Mouse (Mus musculus) cerebellum, adult 11 months (tissue): ENCODE data around the gene Greb1.

Experiments used
- DNase-seq: peaks from one replicate; pipeline ENCODE4 v3.0.0; 2022

The Greb1 gene

GRCm38 (mm10) chr12:16630152-16630865 is 170.4 kb downstream of the Greb1 start:
- DNase-seq = no peak
